Mouse (Mus musculus) neural tube, embryonic 10.5 days (tissue): ENCODE measurements around the gene Bmp2k.
A peak's percentile ranks its signal among the peaks of the same experiment; 100 is the strongest.

Experiments
- DNase-seq: peaks from one replicate; pipeline ENCODE4 v3.0.0-alpha.2; 2017; ENCODE audit warnings: low spot score; ENCODE audit errors: extremely low spot score

The Bmp2k gene

GRCm38 (mm10) chr5:97095335-97095734 lies 97.8 kb downstream of the Bmp2k start:
- DNase-seq = no peak

GRCm38 (mm10) chr5:97097631-97098041 lies 100.1 kb downstream of the Bmp2k start:
- no peak for DNase-seq

GRCm38 (mm10) chr5:97099954-97100353 lies 102.5 kb downstream of the Bmp2k start:
- no peak for DNase-seq

GRCm38 (mm10) chr5:97108333-97108732 lies 110.8 kb downstream of the Bmp2k start:
- no peak for DNase-seq

- DNase-seq = no peak
Observed at GRCm38 (mm10) chr5:97110133-97110532, 112.6 kb downstream of the Bmp2k start.

- DNase-seq = peak; percentile 19
Observed at GRCm38 (mm10) chr5:97110697-97111096, 113.2 kb downstream of the Bmp2k start.

GRCm38 (mm10) chr5:97111207-97111910 lies 113.9 kb downstream of the Bmp2k start, which contains the start of gene Paqr3:
Gene Paqr3 (minus strand): TSS chr5:97111596.
- peak; percentile 97 for DNase-seq

- no peak for DNase-seq
Observed at GRCm38 (mm10) chr5:97124977-97125376, 127.5 kb downstream of the Bmp2k start.

- DNase-seq = no peak
Observed at GRCm38 (mm10) chr5:97125459-97125970, 128.0 kb downstream of the Bmp2k start.

GRCm38 (mm10) chr5:97126005-97126404 lies 128.5 kb downstream of the Bmp2k start:
- DNase-seq = peak; percentile 57

GRCm38 (mm10) chr5:97127284-97127683 lies 129.8 kb downstream of the Bmp2k start:
- no peak for DNase-seq

- DNase-seq = peak; percentile 52
Observed at GRCm38 (mm10) chr5:97128242-97129226, 131.0 kb downstream of the Bmp2k start.

GRCm38 (mm10) chr5:97129589-97129988 lies 132.1 kb downstream of the Bmp2k start:
- no peak for DNase-seq

GRCm38 (mm10) chr5:97135331-97135730 lies 137.8 kb downstream of the Bmp2k start:
- no peak for DNase-seq
